Mouse (Mus musculus): ENCODE data around the gene Ttc7. TPM values are rescaled to one million over a fixed set of nuclear protein-coding genes. Genes with fewer than 3 reads are reported as not detected.

Gene Ttc7
- polyA plus RNA-seq, 1 experiment from 2014 or later, result 22.0 TPM

Other genes starting within 250 kb of the Ttc7 start
- gene Socs5, start 175.2 kb upstream of the Ttc7 start, polyA plus RNA-seq (2015; fragmentation: Nextera tagmentation; extraction: Ambion mirVana), result 9.2 and 10.7 TPM in 2 replicates
- gene Mcfd2, start 17.0 kb upstream of the Ttc7 start, polyA plus RNA-seq (2015; fragmentation: Nextera tagmentation; extraction: Ambion mirVana), result 117 and 139 TPM in 2 replicates
- not detected in 2 replicates for gene Stpg4, start 144.9 kb downstream of the Ttc7 start, polyA plus RNA-seq (2015; fragmentation: Nextera tagmentation; extraction: Ambion mirVana)
- 1,049 and 1,135 TPM in 2 replicates for gene Calm2, start 164.0 kb downstream of the Ttc7 start, polyA plus RNA-seq (2015; fragmentation: Nextera tagmentation; extraction: Ambion mirVana)